Mouse (Mus musculus): ENCODE measurements around the gene Naa38.

- TF ChIP-seq CTCF (IDR thresholded peaks at IDR 0.05; ENCODE audit: control insufficient read depth, insufficient read depth, insufficient read length) = no peak
- TF ChIP-seq MAX (IDR thresholded peaks at IDR 0.05) = peak; percentile 33
- TF ChIP-seq USF1 (IDR thresholded peaks at IDR 0.05; ENCODE audit: low read depth) = no peak
Measured at GRCm38 (mm10) chr11:69364910-69365309, 30.4 kb upstream of the Naa38 start.
